Mouse (Mus musculus): ENCODE data around the gene Adcy1. TPM values are rescaled to one million over a fixed set of nuclear protein-coding genes. Genes with fewer than 3 reads are reported as not detected.
A peak's percentile ranks its signal among the peaks of the same experiment; 100 is the strongest.

Gene Adcy1
- polyA plus RNA-seq, 1 experiment, result 22.3 TPM

GRCm38 (mm10) chr11:7109131-7109530, 45.8 kb downstream of the Adcy1 start:
- no peak for DNase-seq (ENCODE audit: low read depth)
- TF ChIP-seq CTCF (IDR thresholded peaks at IDR 0.05; ENCODE audit: borderline replicate concordance, extremely low read depth, insufficient read depth, insufficient read length), result no peak
- no peak for TF ChIP-seq POLR2A (IDR thresholded peaks at IDR 0.05; ENCODE audit: borderline replicate concordance, extremely low read depth, insufficient read depth, insufficient read length, poor library complexity, severe bottlenecking)

GRCm38 (mm10) chr11:7113046-7113445, 49.8 kb downstream of the Adcy1 start:
- no peak for DNase-seq (ENCODE audit: low read depth)
- TF ChIP-seq POLR2A (IDR thresholded peaks at IDR 0.05; ENCODE audit: borderline replicate concordance, extremely low read depth, insufficient read depth, insufficient read length, poor library complexity, severe bottlenecking), result no peak

GRCm38 (mm10) chr11:7113687-7114086, 50.4 kb downstream of the Adcy1 start:
- TF ChIP-seq POLR2A (IDR thresholded peaks at IDR 0.05; ENCODE audit: borderline replicate concordance, extremely low read depth, insufficient read depth, insufficient read length, poor library complexity, severe bottlenecking) (no peak), CTCF (IDR thresholded peaks at IDR 0.05; ENCODE audit: borderline replicate concordance, extremely low read depth, insufficient read depth, insufficient read length) (no peak)
- DNase-seq (ENCODE audit: low read depth), result peak; percentile 27

- DNase-seq (ENCODE audit: low read depth), result peak; percentile 22
- TF ChIP-seq POLR2A (IDR thresholded peaks at IDR 0.05; ENCODE audit: borderline replicate concordance, extremely low read depth, insufficient read depth, insufficient read length, poor library complexity, severe bottlenecking) (no peak), CTCF (IDR thresholded peaks at IDR 0.05; ENCODE audit: borderline replicate concordance, extremely low read depth, insufficient read depth, insufficient read length) (no peak)
These were observed 51.0 kb downstream of the Adcy1 start for GRCm38 (mm10) chr11:7114312-7114711.

- TF ChIP-seq CTCF (IDR thresholded peaks at IDR 0.05; ENCODE audit: borderline replicate concordance, extremely low read depth, insufficient read depth, insufficient read length), result no peak
- TF ChIP-seq POLR2A (IDR thresholded peaks at IDR 0.05; ENCODE audit: borderline replicate concordance, extremely low read depth, insufficient read depth, insufficient read length, poor library complexity, severe bottlenecking), result no peak
- DNase-seq (ENCODE audit: low read depth), result peak; percentile 27
These were observed 53.4 kb downstream of the Adcy1 start for GRCm38 (mm10) chr11:7116647-7117046.

GRCm38 (mm10) chr11:7129319-7130051, 66.2 kb downstream of the Adcy1 start:
- DNase-seq (ENCODE audit: low read depth), result no peak
- no peak for TF ChIP-seq POLR2A (IDR thresholded peaks at IDR 0.05; ENCODE audit: borderline replicate concordance, extremely low read depth, insufficient read depth, insufficient read length, poor library complexity, severe bottlenecking)
- no peak for TF ChIP-seq CTCF (IDR thresholded peaks at IDR 0.05; ENCODE audit: borderline replicate concordance, extremely low read depth, insufficient read depth, insufficient read length)

- DNase-seq (ENCODE audit: low read depth), result no peak
- TF ChIP-seq CTCF (IDR thresholded peaks at IDR 0.05; ENCODE audit: borderline replicate concordance, extremely low read depth, insufficient read depth, insufficient read length) (no peak), POLR2A (IDR thresholded peaks at IDR 0.05; ENCODE audit: borderline replicate concordance, extremely low read depth, insufficient read depth, insufficient read length, poor library complexity, severe bottlenecking) (no peak)
These were observed 69.6 kb downstream of the Adcy1 start for GRCm38 (mm10) chr11:7132736-7133387.

- TF ChIP-seq POLR2A (IDR thresholded peaks at IDR 0.05; ENCODE audit: borderline replicate concordance, extremely low read depth, insufficient read depth, insufficient read length, poor library complexity, severe bottlenecking) (no peak), CTCF (IDR thresholded peaks at IDR 0.05; ENCODE audit: borderline replicate concordance, extremely low read depth, insufficient read depth, insufficient read length) (no peak)
- DNase-seq (ENCODE audit: low read depth), result no peak
These were observed 70.4 kb downstream of the Adcy1 start for GRCm38 (mm10) chr11:7133736-7134135.

GRCm38 (mm10) chr11:7134319-7134718, 71.0 kb downstream of the Adcy1 start:
- no peak for DNase-seq (ENCODE audit: low read depth)

GRCm38 (mm10) chr11:7135301-7135700, 72.0 kb downstream of the Adcy1 start:
- no peak for TF ChIP-seq POLR2A (IDR thresholded peaks at IDR 0.05; ENCODE audit: borderline replicate concordance, extremely low read depth, insufficient read depth, insufficient read length, poor library complexity, severe bottlenecking)
- peak; percentile 49 for DNase-seq (ENCODE audit: low read depth)

More at GRCm38 (mm10) chr11:7134319-7134718, 71.0 kb downstream of the Adcy1 start:
- TF ChIP-seq CTCF (IDR thresholded peaks at IDR 0.05; ENCODE audit: borderline replicate concordance, extremely low read depth, insufficient read depth, insufficient read length) (no peak), POLR2A (IDR thresholded peaks at IDR 0.05; ENCODE audit: borderline replicate concordance, extremely low read depth, insufficient read depth, insufficient read length, poor library complexity, severe bottlenecking) (no peak)

GRCm38 (mm10) chr11:7135763-7136162, 72.5 kb downstream of the Adcy1 start:
- TF ChIP-seq POLR2A (IDR thresholded peaks at IDR 0.05; ENCODE audit: borderline replicate concordance, extremely low read depth, insufficient read depth, insufficient read length, poor library complexity, severe bottlenecking), result no peak
- TF ChIP-seq CTCF (IDR thresholded peaks at IDR 0.05; ENCODE audit: borderline replicate concordance, extremely low read depth, insufficient read depth, insufficient read length), result no peak
- no peak for DNase-seq (ENCODE audit: low read depth)

Data from brain, embryonic 14.5 days (tissue).